Mouse (Mus musculus) limb, embryonic 11.5 days (tissue): Measurements from ENCODE around the gene Mthfd1l. TPM values are rescaled to one million over a fixed set of nuclear protein-coding genes. Genes with fewer than 3 reads are reported as not detected.

Experiments used
- ATAC-seq: fragments of 200-750 bp; cut with Nextera tagmentation; 2 replicates; pipeline ENCODE4 v1.8.0; 2017; ENCODE audit warnings: low read depth; ENCODE audit not compliant: insufficient number of reproducible peaks, low FRiP score, low TSS enrichment
- DNase-seq: peaks from one replicate; pipeline ENCODE4 v3.0.0-alpha.2; 2015; ENCODE audit warnings: low spot score
- H3K27ac ChIP-seq: fragments of 300-500 bp; sonication (generic); replicated peaks from 2 replicates; pipeline ENCODE4 v1.5.1; 2014; ENCODE audit warnings: low read depth, mild to moderate bottlenecking, low read length
- H3K27me3 ChIP-seq: fragments of 300-500 bp; sonication (generic); 2 replicates; pipeline ENCODE4 v1.6.1; 2014; ENCODE audit warnings: mild to moderate bottlenecking, low read length, mixed read lengths; ENCODE audit not compliant: control insufficient read depth, insufficient read depth
- H3K36me3 ChIP-seq: fragments of 300-500 bp; sonication (generic); 2 replicates; pipeline ENCODE4 v1.6.1; 2014; ENCODE audit warnings: mild to moderate bottlenecking, low read length, moderate library complexity, mixed read lengths; ENCODE audit not compliant: control insufficient read depth, insufficient read depth
- H3K4me1 ChIP-seq: fragments of 300-500 bp; sonication (generic); 2 replicates; pipeline ENCODE4 v1.6.1; 2014; ENCODE audit warnings: low read length, mixed read lengths; ENCODE audit not compliant: control insufficient read depth, insufficient read depth
- H3K4me2 ChIP-seq: fragments of 300-500 bp; sonication (generic); 2 replicates; pipeline ENCODE4 v1.6.1; 2014; ENCODE audit warnings: low read depth, mild to moderate bottlenecking, moderate library complexity; ENCODE audit not compliant: severe bottlenecking
- H3K4me3 ChIP-seq: fragments of 300-500 bp; sonication (generic); 2 replicates; pipeline ENCODE4 v1.5.1; 2014; ENCODE audit warnings: low read depth, low read length
- H3K9ac ChIP-seq: fragments of 300-500 bp; sonication (generic); 2 replicates; pipeline ENCODE4 v1.6.1; 2014; ENCODE audit warnings: mild to moderate bottlenecking, low read length
- H3K9me3 ChIP-seq: fragments of 300-500 bp; sonication (generic); 2 replicates; pipeline ENCODE4 v1.6.1; 2016; ENCODE audit warnings: low read length; ENCODE audit not compliant: control insufficient read depth
- WGBS: fragments of 180-500 bp; shearing (Covaris S2); extraction: QIAGEN DNeasy Blood & Tissue Kit; methylation state at CpG from one replicate; pipeline ENCODE4 v1.1.7; 2014; 5-methylcytosine and 5-hydroxymethylcytosine counted together
- polyA plus RNA-seq: library from polyadenylated mRNA; unstranded; fragments of >200 nt; fragmentation: Nextera tagmentation; extraction: Ambion mirVana; gene quantifications from 2 replicates; pipeline ENCODE4 v1.2.1, GENCODE M21; 2014

The Mthfd1l gene
- polyA plus RNA-seq: 15.9 and 16.0 TPM in 2 replicates

DNA sequence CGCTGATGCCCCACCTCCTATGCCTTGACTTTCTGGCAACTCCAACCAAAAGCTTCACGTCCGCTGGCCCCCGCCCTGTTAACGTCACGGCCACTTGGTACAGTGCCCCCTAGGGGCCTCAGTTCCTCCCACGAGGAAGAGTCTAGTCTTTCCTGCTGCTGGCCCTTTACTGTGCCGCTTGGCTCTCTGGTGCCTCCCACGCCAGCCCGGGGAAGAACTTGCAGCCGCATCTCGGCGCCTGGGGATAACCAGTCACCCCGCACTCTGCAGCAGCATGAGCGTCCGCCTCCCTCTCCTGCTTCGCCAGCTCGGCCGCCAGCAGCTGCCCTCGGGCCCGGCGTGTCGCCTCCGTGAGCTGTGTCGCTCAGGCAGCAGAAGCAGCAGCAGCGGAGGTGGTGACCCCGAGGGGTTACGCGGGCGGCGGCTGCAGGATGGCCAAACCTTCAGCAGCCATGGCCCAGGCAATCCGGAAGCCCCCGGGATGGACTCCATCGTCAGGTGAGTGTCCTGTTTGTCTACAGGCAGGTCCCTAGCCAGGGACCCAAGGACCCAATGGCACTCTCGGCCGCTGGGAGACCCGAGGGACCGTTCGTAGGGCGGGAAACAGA is at the start of gene Mthfd1l:
Mthfd1l (plus strand) TSS at position 138 of the 608 bp plus-strand sequence.
- Histone ChIP-seq H3K9ac (peak within 1 kb of the TSS; percentile 76), H3K4me2 (peak within 1 kb of the TSS; percentile 86), H3K27ac (peak within 1 kb of the TSS; percentile 78), H3K36me3 (no peaks in the 10 kb centered on the region), H3K4me1 (0 out of 2 replicates have a peak, but pooled peaks cover 2% of the 10 kb centered on the region), H3K4me3 (peak within 1 kb of the TSS; percentile 62), H3K9me3 (no peaks in the 10 kb centered on the region), H3K27me3 (no peaks in the 10 kb centered on the region)
- DNase-seq (peak; percentile 88), ATAC-seq (peak; percentile 69)
- WGBS: under 1% methylated on average over 40 of the region's 40 CpGs

DNA sequence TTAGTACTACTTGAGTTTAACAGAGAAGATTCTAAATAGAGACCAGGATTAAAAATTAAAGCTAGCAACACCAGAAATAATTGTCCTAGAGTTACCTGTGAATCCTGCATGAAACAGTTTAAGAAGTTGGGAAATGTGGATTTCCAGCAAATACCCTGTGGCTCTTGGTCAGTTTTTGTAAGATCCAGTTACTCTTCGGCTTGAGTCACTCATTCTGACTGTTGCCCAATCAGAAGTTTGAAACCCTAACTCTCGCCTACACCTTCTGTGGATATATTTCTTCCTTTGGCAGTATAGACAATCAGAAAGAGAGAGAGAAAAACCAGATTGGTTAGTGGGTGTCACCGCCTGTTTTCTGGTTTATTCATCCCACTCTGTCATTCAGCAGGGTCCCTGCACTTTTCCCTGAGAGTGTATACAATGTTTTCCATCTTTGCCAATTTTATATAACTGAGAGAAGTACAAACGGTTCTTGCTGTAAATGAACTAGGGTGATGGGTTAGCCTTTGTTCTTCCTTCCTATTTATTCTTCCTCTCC is 44.8 kb upstream of the Mthfd1l start:
- H3K27ac ChIP-seq: no peak overlapping the region
- whole genome bisulfite sequencing: 79% methylated on average over 4 of the region's 4 CpGs
- H3K36me3 ChIP-seq: no peaks in the 10 kb centered on the region
- no peak for ATAC-seq
- no peaks in the 10 kb centered on the region for H3K9me3 ChIP-seq
- H3K4me2 ChIP-seq: no peak overlapping the region
- H3K4me1 ChIP-seq: 0 out of 2 replicates have a peak, but pooled peaks cover 1% of the 10 kb centered on the region
- H3K4me3 ChIP-seq: no peak overlapping the region
- H3K9ac ChIP-seq: no peak overlapping the region
- DNase-seq: no peak
- no peaks in the 10 kb centered on the region for H3K27me3 ChIP-seq

DNA sequence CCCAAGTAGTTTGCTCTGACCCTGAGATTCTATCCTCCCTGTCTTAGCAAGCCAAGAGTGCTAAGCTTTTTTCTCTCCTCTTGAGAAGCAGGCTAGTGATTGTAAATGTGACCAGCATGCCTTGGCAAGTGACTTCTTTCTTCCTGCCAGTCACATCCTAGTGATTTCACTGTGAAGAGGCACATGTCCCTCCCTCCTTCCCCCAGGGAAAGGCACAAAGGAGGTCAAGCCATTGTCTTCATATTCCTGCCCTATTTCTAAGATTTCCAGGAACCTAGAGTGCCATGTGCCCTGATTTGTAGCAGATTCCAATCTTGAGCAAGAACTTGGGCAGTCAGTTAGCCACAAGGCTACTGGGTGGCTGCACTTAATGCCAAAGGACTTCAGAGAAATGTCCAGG is 41.1 kb upstream of the Mthfd1l start:
- Histone ChIP-seq H3K27me3 (no peaks in the 10 kb centered on the region), H3K27ac (no peak overlapping the region), H3K4me2 (no peak overlapping the region), H3K4me3 (no peak overlapping the region), H3K9me3 (no peaks in the 10 kb centered on the region), H3K36me3 (no peaks in the 10 kb centered on the region), H3K4me1 (peaks cover 7% of the 10 kb centered on the region; the same call in 1 of the 2 replicates), H3K9ac (no peak overlapping the region)
- DNase-seq (no peak), ATAC-seq (no peak)

DNA sequence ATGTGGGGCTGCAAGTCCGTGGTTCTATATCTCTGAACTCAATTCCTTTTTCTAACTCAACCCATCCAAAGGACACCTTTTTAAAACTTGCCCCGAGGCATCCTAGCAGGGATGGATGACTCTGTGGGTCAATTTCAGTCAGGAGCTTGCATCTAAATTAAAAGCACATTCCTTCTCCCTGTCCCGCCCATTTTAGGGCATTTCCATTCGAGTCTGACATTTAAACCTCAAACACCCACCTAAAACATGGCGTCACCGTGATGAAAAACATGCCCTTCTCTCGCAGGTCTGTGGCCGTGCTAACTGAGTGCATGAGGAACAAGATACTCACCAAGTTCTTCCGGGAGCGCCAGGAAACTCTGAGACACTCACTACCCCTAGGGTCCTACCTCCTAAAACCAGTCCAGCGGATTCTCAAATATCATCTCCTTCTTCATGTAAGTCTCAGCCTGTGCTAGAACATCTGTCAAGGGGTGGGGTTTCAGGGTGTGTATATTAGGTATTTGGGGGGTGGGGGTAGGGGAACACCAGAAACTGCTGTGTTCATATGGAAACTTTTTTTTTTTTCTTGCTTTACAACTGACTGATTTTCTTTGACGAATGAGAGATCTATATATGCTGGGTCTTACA is 39.5 kb upstream of the Mthfd1l start:
- Histone ChIP-seq H3K4me1 (peaks cover 7% of the 10 kb centered on the region; the same call in 1 of the 2 replicates), H3K4me3 (no peak overlapping the region), H3K27me3 (no peaks in the 10 kb centered on the region), H3K27ac (no peak overlapping the region), H3K4me2 (no peak overlapping the region), H3K36me3 (no peaks in the 10 kb centered on the region), H3K9ac (no peak overlapping the region), H3K9me3 (no peaks in the 10 kb centered on the region)
- WGBS: 43% methylated on average over 12 of the region's 12 CpGs
- DNase-seq: no peak
- no peak for ATAC-seq

DNA sequence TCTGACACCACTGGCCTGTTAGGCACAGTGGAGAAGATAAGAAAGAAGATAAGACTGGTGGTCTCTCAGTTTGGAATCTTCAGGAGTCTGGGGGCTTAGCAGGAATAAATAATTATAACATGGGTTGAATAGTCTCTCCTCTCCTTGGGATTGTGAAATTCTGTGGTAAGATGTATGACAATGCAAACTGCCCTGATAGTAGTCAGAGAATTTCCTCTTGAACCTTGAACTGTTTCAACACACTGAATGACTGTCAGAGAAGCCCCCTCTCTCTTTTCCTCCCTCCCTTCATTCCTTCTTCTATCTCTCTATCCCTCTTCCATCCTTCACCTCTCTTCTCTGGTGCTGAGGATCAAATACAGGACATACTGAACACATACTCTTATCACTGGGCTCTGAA is 36.1 kb upstream of the Mthfd1l start:
- Histone ChIP-seq H3K4me1 (peaks cover 11% of the 10 kb centered on the region; the same call in 1 of the 2 replicates), H3K4me2 (no peak overlapping the region), H3K4me3 (no peak overlapping the region), H3K27me3 (no peaks in the 10 kb centered on the region), H3K36me3 (no peaks in the 10 kb centered on the region), H3K27ac (no peak overlapping the region), H3K9ac (no peak overlapping the region), H3K9me3 (no peaks in the 10 kb centered on the region)
- ATAC-seq: no peak
- no peak for DNase-seq

DNA sequence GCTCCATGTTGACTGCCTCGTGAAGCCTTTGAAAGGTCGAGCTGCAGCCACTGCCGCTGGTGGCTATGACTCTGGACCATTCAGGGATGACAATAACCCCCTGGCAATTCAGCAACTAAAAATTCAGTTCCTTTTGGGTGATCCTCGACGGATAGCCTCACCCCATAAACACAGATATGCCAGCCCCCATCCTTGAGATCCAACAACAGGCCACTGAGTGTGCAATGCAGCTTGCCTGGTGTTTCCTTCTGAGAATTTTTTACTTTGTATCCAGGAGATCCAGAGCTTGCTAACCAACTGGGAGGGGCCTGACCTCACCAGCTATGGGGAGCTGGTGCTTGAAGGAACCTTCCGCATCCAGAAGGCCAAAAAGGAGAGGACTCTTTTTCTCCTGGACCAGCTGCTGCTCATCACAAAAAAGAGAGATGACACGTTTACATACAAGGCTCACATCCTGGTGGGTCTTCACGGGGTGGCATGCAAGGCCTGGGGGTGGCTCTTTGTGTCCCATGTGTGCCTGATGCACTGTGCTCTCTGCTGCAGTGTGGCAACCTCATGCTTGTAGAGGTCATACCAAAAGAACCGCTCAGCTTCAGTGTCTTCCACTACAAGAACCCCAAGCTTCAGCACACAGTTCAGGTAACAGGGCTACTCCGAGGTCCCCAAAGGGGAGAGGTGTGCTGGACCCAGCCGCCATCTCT is 32.9 kb upstream of the Mthfd1l start:
- no peak for ATAC-seq
- Histone ChIP-seq H3K9ac (no peak overlapping the region), H3K36me3 (no peaks in the 10 kb centered on the region), H3K4me3 (no peak overlapping the region), H3K4me2 (no peak overlapping the region), H3K9me3 (no peaks in the 10 kb centered on the region), H3K4me1 (peaks cover 4% of the 10 kb centered on the region; the same call in 1 of the 2 replicates), H3K27me3 (no peaks in the 10 kb centered on the region), H3K27ac (no peak overlapping the region)
- WGBS: 92% methylated on average over 11 of the region's 11 CpGs
- DNase-seq: no peak

DNA sequence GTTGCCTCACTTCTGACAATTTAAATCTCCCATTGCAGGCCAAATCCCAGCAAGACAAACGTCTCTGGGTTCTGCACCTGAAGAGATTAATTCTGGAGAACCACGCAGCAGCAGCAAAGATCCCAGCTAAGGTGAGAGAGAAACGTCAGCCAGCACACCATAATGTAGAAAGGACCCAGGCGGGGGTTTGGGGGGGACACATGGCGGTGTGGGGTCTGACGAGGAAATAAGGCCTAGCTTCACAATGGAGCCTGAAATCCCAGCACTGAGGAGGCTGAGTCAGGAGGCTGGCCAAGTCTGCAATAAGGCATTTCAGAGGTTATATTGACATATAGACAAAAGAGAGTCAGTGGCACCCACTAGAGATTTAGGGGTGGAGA is 32.3 kb upstream of the Mthfd1l start:
- 85% methylated on average over 6 of the region's 6 CpGs for WGBS
- Histone ChIP-seq H3K9ac (no peak overlapping the region), H3K27me3 (no peaks in the 10 kb centered on the region), H3K4me3 (no peak overlapping the region), H3K27ac (no peak overlapping the region), H3K36me3 (no peaks in the 10 kb centered on the region), H3K4me2 (no peak overlapping the region), H3K9me3 (no peaks in the 10 kb centered on the region), H3K4me1 (peaks cover 4% of the 10 kb centered on the region; the same call in 1 of the 2 replicates)
- no peak for ATAC-seq
- no peak for DNase-seq

DNA sequence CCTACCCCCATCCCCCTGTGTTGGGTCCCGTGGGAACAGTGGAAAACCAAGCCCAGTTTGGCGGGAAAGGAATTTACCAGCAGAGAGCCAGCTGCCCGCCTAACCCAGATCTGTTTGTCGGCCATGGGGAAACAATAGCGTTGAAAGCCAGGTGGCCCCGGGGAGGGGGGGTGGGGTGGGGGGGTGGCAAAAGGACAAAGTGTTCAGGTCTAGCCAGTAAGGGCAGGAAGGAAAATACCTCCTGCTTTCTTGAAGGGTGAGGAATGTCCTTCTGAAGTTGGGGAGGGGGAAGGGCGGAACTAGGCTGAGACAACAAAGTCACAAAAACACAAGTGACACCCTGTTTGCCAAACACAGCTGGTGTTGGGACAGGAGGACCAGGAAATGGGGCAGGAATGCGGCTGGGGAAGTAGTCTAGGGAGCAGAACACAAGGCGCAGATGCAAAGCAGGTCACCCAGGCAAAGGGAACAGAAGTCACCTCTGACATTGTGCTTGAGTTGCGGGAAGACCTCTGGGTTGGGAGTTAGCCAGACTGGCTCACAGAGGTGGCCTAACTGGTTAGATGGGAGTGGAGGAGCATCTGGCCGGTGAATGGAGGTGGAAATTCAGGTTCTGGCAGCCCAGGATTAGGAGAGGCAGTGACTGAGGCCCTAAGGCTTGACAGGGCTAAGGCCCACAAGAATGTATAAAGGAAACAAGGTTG is 31.7 kb upstream of the Mthfd1l start:
- Histone ChIP-seq H3K9ac (no peak overlapping the region), H3K27ac (0 out of 2 replicates have a peak overlapping the region, but pooled peaks have one; percentile 56), H3K27me3 (no peaks in the 10 kb centered on the region), H3K4me1 (peaks cover 4% of the 10 kb centered on the region; the same call in 1 of the 2 replicates), H3K4me2 (no peak overlapping the region), H3K4me3 (no peak overlapping the region), H3K36me3 (no peaks in the 10 kb centered on the region), H3K9me3 (no peaks in the 10 kb centered on the region)
- 26% methylated on average over 11 of the region's 11 CpGs for WGBS
- DNase-seq: peak; percentile 61
- ATAC-seq: peak; percentile 69
